8 mouse cellular contexts compared by ENCODE assay signal in the genomic region with DNA sequence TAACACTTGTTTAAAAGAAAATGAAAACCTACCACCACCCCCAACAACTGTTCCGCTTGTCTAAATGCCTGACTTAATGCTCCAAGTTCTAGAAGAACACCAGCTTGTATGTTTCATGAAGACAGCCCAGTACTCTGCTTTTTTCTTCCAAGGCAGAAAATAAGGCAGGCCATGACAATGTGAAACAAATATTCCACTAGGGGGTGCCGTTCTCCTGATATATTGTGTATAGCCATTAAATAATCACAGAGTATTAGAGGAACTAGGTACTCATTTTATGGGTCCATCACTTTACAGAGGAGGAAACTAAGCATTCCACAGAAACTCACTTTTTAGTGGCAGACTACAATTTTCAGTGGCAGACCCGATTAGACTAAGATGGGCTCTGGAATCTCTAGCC. TPM values are rescaled to one million over a fixed set of nuclear protein-coding genes. Genes with fewer than 3 reads are reported as not detected.
DNase-seq lines count a peak whose midpoint lies in the region; ATAC-seq lines count a peak whose summit lies in the region.

No protein-coding gene starts in this region.

- H3K27ac ChIP-seq in forebrain, embryonic 13.5 days: no peak overlapping the region
- H3K27ac ChIP-seq in forebrain, embryonic 15.5 days (replicated peaks): no peak overlapping the region
- peak overlapping the region; percentile 98 for H3K27ac ChIP-seq in macrophage

- no peak overlapping the region for H3K4me2 ChIP-seq in forebrain, embryonic 13.5 days
- H3K4me2 ChIP-seq in forebrain, embryonic 15.5 days (replicated peaks): no peak overlapping the region

- ATAC-seq in forebrain, embryonic 13.5 days: peak; percentile 53; the same call in 1 of the 2 replicates
- no peak for ATAC-seq in forebrain, embryonic 15.5 days (replicated peaks)

- peaks cover 8% of the 10 kb centered on the region for H3K4me1 ChIP-seq in forebrain, embryonic 13.5 days
- H3K4me1 ChIP-seq in forebrain, embryonic 15.5 days: peaks cover 10% of the 10 kb centered on the region

- DNase-seq in 416B (ENCODE audit: low read depth) (peak; percentile 84), adipocyte (ENCODE audit: low spot score) (peak; percentile 82)
- DNase-seq in frontal cortex, postnatal 36 days (ENCODE audit: low spot score in 2 of 2): peak; percentile 15 to 71
- DNase-seq in kidney, postnatal 10 days: peak; percentile 65
- DNase-seq in thymus, postnatal 0 days (ENCODE audit: low spot score): peak; percentile 68

- peaks cover 45% of the 10 kb centered on the region for H3K36me3 ChIP-seq in forebrain, embryonic 13.5 days (ENCODE audit: poor library complexity, severe bottlenecking)
- H3K36me3 ChIP-seq in forebrain, embryonic 15.5 days: peaks cover 27% of the 10 kb centered on the region
- 0 out of 2 replicates have a peak, but pooled peaks cover 4% of the 10 kb centered on the region for H3K36me3 ChIP-seq in macrophage (ENCODE audit: inconsistent target)

- 59% methylated on average over 3 of the region's 3 CpGs for WGBS in forebrain, embryonic 13.5 days
- 59% methylated on average over 3 of the region's 3 CpGs for WGBS in forebrain, embryonic 15.5 days
- 27% methylated on average over 3 of the region's 3 CpGs for WGBS in macrophage (ENCODE audit: missing documents)

- H3K79me2 ChIP-seq in macrophage (ENCODE audit: inconsistent target): peaks cover 69% of the 10 kb centered on the region

- H3K9me3 ChIP-seq in forebrain, embryonic 13.5 days (replicated peaks): no peaks in the 10 kb centered on the region
- no peaks in the 10 kb centered on the region for H3K9me3 ChIP-seq in forebrain, embryonic 15.5 days

- no peak overlapping the region for H3K9ac ChIP-seq in forebrain, embryonic 13.5 days
- no peak overlapping the region for H3K9ac ChIP-seq in forebrain, embryonic 15.5 days (replicated peaks)

- no peak overlapping the region for H3K4me3 ChIP-seq in forebrain, embryonic 13.5 days
- no peak overlapping the region for H3K4me3 ChIP-seq in forebrain, embryonic 15.5 days
- no peak overlapping the region for H3K4me3 ChIP-seq in macrophage (ENCODE audit: inconsistent target)

- H3K27me3 ChIP-seq in forebrain, embryonic 13.5 days: no peaks in the 10 kb centered on the region
- H3K27me3 ChIP-seq in forebrain, embryonic 15.5 days: no peaks in the 10 kb centered on the region

RNA-seq across cellular contexts. Expression of gene Nek9, which starts 7.2 kb away (rescaled TPM):
- 13.4 and 15.6 TPM in 2 replicates for polyA plus RNA-seq in forebrain, embryonic 13.5 days (2015; fragmentation: Nextera tagmentation; extraction: Ambion mirVana)
- 13.7 and 14.6 TPM in 2 replicates for polyA plus RNA-seq in forebrain, embryonic 15.5 days (2015; fragmentation: Nextera tagmentation; extraction: Ambion mirVana)
- 100 to 1,000 TPM in 7 of 26 experiments, 10 to 100 TPM in 19; 60.5 to 127 (median 89.8) TPM for total RNA-seq in macrophage (2018; cell fraction: chromatin; rRNA removed)
- 10 to 100 TPM; 44.3 to 72.9 (median 60.3) TPM for total RNA-seq in macrophage (2018; cell fraction: cytosol; rRNA removed)
- 10 to 100 TPM; 50.0 to 95.0 (median 69.6) TPM for total RNA-seq in macrophage (2018; cell fraction: nucleus; rRNA removed)
- 40.7 to 65.1 TPM (median 55.7 TPM) in 3 replicates for polyA plus RNA-seq in macrophage (2018)
- polyA plus RNA-seq in thymus, postnatal 0 days (2015; fragmentation: Nextera tagmentation; extraction: Ambion mirVana): 12.7 and 13.1 TPM in 2 replicates

RNA-seq across cellular contexts. Expression of gene Tmed10, which starts 28.3 kb away (rescaled TPM):
- polyA plus RNA-seq in forebrain, embryonic 13.5 days (2015; fragmentation: Nextera tagmentation; extraction: Ambion mirVana): 173 and 187 TPM in 2 replicates
- 150 and 156 TPM in 2 replicates for polyA plus RNA-seq in forebrain, embryonic 15.5 days (2015; fragmentation: Nextera tagmentation; extraction: Ambion mirVana)
- total RNA-seq in macrophage (2018; cell fraction: chromatin; rRNA removed): 10 to 100 TPM; 36.3 to 96.9 (median 66.9) TPM
- total RNA-seq in macrophage (2018; cell fraction: cytosol; rRNA removed): 100 to 1,000 TPM; 295 to 447 (median 378) TPM
- total RNA-seq in macrophage (2018; cell fraction: nucleus; rRNA removed): 100 to 1,000 TPM in 25 of 26 experiments, 10 to 100 TPM in 1; 64.6 to 378 (median 214) TPM
- polyA plus RNA-seq in macrophage (2018): 317 to 419 TPM (median 387 TPM) in 3 replicates
- polyA plus RNA-seq in thymus, postnatal 0 days (2015; fragmentation: Nextera tagmentation; extraction: Ambion mirVana): 231 and 242 TPM in 2 replicates

RNA-seq across cellular contexts. Expression of gene Zc2hc1c, which starts 58.0 kb away (rescaled TPM):
- 1.0 and 1.4 TPM in 2 replicates for polyA plus RNA-seq in forebrain, embryonic 13.5 days (2015; fragmentation: Nextera tagmentation; extraction: Ambion mirVana)
- polyA plus RNA-seq in forebrain, embryonic 15.5 days (2015; fragmentation: Nextera tagmentation; extraction: Ambion mirVana): 1.1 TPM in 2 replicates
- total RNA-seq in macrophage (2018; cell fraction: chromatin; rRNA removed): not detected
- not detected for total RNA-seq in macrophage (2018; cell fraction: cytosol; rRNA removed)
- total RNA-seq in macrophage (2018; cell fraction: nucleus; rRNA removed): not detected
- polyA plus RNA-seq in macrophage (2018): not detected in 3 replicates
- 0.23 and 0.29 TPM in 2 replicates for polyA plus RNA-seq in thymus, postnatal 0 days (2015; fragmentation: Nextera tagmentation; extraction: Ambion mirVana)

RNA-seq across cellular contexts. Expression of gene Acyp1, which starts 58.1 kb away (rescaled TPM):
- polyA plus RNA-seq in forebrain, embryonic 13.5 days (2015; fragmentation: Nextera tagmentation; extraction: Ambion mirVana): 69.2 and 75.7 TPM in 2 replicates
- 56.4 TPM in 2 replicates for polyA plus RNA-seq in forebrain, embryonic 15.5 days (2015; fragmentation: Nextera tagmentation; extraction: Ambion mirVana)
- total RNA-seq in macrophage (2018; cell fraction: chromatin; rRNA removed): 10 to 100 TPM in 1 of 26 experiments, 1 to 10 TPM in 14, not detected in 11; 1.5 to 10.6 (median 4.8) TPM
- 10 to 100 TPM in 19 of 26 experiments, 1 to 10 TPM in 7; 7.7 to 20.3 (median 12.9) TPM for total RNA-seq in macrophage (2018; cell fraction: cytosol; rRNA removed)
- 1 to 10 TPM in 24 of 26 experiments, not detected in 2; 1.2 to 9.1 (median 3.0) TPM for total RNA-seq in macrophage (2018; cell fraction: nucleus; rRNA removed)
- 16.2 to 19.5 TPM (median 17.8 TPM) in 3 replicates for polyA plus RNA-seq in macrophage (2018)
- 122 and 136 TPM in 2 replicates for polyA plus RNA-seq in thymus, postnatal 0 days (2015; fragmentation: Nextera tagmentation; extraction: Ambion mirVana)
